Mouse (Mus musculus): ENCODE measurements around the gene Ttc39d. TPM values are rescaled to one million over a fixed set of nuclear protein-coding genes. Genes with fewer than 3 reads are reported as not detected.

Gene Ttc39d
- polyA plus RNA-seq, 1 experiment from 2014 or later = 0.06 TPM

DNA sequence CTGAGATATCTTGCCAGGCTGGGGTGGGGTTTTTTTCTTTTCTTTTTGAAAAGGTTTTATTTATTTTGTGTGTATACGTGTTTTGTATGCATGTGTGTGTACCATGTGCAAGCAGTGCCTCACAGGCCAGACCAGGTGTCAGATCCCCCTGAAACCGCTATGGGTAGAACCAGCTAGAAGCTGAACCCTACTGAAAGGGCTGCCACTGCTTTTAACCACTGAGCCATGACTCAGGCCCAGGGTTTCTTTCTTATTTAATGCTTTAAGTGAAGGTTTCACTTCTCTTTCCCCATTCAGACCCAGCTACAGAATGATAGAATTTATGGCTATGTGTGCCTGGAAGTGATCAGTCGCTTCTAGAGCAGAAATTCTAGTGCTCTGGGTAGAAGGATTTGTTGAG, 29.5 kb downstream of the Ttc39d start:
- Histone ChIP-seq H3K27me3 (replicated peaks) (no peaks in the 10 kb centered on the region), H3K9ac (no peak overlapping the region), H3K36me3 (replicated peaks) (peaks cover 35% of the 10 kb centered on the region), H3K4me3 (no peak overlapping the region), H3K4me2 (no peak overlapping the region), H3K27ac (no peak overlapping the region), H3K9me3 (no peaks in the 10 kb centered on the region), H3K4me1 (no peaks in the 10 kb centered on the region)
- ATAC-seq (replicated peaks) = no peak
- 94% methylated on average over 3 of the region's 3 CpGs for WGBS

DNA sequence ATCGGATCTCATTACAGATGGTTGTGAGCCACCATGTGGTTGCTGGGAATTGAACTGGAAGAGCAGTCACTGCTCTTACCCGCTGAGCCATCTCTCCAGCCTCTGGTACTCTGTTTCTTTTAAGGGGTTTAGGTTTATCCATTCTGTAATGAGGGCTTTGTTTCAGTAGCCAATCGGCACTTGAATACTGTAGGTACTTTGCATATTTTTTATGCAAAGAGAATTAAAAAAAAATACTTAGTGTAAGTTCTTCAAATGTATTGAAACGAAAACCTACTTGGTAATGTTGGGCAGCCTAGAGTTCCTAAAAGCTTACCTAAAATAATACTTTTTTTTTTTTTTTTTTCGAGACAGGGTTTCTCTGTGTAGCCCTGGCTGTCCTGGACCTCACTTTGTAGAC, 30.2 kb downstream of the Ttc39d start:
- Histone ChIP-seq H3K27me3 (replicated peaks) (no peaks in the 10 kb centered on the region), H3K9me3 (no peaks in the 10 kb centered on the region), H3K9ac (no peak overlapping the region), H3K4me3 (no peak overlapping the region), H3K4me2 (no peak overlapping the region), H3K4me1 (no peaks in the 10 kb centered on the region), H3K36me3 (replicated peaks) (peaks cover 41% of the 10 kb centered on the region), H3K27ac (no peak overlapping the region)
- WGBS = 90% methylated on average over 5 of the region's 5 CpGs
- ATAC-seq (replicated peaks) = no peak

DNA sequence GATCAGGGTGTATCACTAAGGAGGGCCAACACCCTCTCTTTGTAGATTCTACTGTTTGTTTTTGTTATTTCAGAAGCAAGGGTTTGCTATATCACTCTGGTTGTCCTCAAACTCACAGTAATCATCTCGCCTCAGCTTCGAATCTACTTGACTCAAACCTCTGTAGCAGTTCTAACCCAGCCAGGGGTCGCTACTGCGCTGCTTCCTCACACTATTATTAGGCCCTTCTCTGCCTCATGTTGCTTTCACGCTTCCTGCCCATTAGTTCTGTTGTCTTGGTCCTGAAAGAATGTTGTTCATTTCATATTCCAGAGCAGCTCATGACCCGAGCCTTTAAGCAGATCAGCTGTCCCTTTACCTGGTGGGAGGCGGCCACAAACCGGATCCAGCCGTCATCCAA, 34.3 kb downstream of the Ttc39d start:
- Histone ChIP-seq H3K36me3 (replicated peaks) (peaks cover 70% of the 10 kb centered on the region), H3K27me3 (replicated peaks) (no peaks in the 10 kb centered on the region), H3K4me3 (no peak overlapping the region), H3K4me2 (no peak overlapping the region), H3K27ac (no peak overlapping the region), H3K4me1 (no peaks in the 10 kb centered on the region), H3K9me3 (no peaks in the 10 kb centered on the region), H3K9ac (no peak overlapping the region)
- WGBS = 91% methylated on average over 9 of the region's 9 CpGs
- ATAC-seq (replicated peaks) = no peak

DNA sequence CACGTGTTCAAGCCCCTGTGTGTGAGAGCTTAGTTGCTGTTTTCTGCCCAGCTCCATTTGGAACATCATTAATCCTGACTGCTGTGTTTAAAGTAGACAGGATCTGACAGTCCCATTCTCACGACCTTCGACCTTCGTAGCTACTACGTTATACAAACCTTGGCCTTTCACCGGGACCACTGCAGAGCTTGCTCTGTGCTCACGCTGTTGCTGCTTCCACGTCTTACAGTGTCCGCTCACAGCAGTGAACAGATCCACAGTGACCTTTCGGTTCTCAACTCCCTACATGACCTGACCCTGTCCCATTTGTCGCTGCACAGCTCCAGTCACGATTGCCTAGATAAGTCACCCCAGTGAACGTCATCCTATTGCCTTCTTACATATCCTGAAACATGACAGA, 35.9 kb downstream of the Ttc39d start:
- no peaks in the 10 kb centered on the region for H3K27me3 ChIP-seq (replicated peaks)
- no peaks in the 10 kb centered on the region for H3K9me3 ChIP-seq
- no peak overlapping the region for H3K27ac ChIP-seq
- 81% methylated on average over 13 of the region's 13 CpGs for WGBS
- ATAC-seq (replicated peaks) = no peak
- no peak overlapping the region for H3K4me3 ChIP-seq
- peaks cover 76% of the 10 kb centered on the region for H3K36me3 ChIP-seq (replicated peaks)
- no peaks in the 10 kb centered on the region for H3K4me1 ChIP-seq
- H3K4me2 ChIP-seq = no peak overlapping the region
- no peak overlapping the region for H3K9ac ChIP-seq

DNA sequence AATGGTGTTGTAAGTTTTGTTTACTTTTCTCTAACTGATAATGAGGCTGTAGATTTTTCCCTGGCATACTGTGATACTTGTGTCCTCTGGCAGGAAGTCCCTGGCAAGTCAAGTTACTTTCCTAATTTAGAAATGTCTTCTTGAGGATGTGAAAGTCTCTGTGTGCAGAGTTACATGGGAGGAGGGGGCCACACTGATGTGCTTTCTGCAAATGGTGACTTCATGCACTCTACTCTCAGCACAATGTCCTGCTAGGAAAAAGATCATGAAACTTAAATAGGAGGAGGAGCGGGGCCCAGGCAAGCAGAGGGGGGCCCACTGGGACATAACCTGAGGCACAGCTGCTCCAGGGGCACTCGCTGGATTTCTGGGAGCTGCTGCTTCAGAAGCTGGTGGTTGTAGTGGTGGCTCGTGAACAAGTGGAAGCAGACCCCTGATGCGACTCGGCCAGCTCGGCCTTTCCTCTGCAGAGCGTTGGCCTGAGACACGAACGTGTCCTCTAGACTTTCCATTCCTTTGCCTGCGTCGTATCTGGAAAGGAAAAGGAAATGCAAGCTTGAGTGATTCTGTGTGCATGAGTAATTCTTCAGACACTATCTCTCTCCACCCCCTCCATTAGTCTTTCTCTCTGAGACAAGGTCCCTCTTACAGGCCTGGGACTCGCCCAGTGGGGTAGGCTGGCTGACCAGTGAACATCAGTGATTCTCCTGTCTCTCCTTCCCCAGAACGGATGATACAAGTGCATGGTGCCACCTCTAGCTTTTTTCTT, 45.7 kb downstream of the Ttc39d start:
- ATAC-seq (replicated peaks) = no peak
- Histone ChIP-seq H3K9ac (no peak overlapping the region), H3K4me2 (no peak overlapping the region), H3K36me3 (replicated peaks) (peaks cover 85% of the 10 kb centered on the region), H3K27ac (no peak overlapping the region), H3K4me3 (no peak overlapping the region), H3K9me3 (no peaks in the 10 kb centered on the region), H3K4me1 (no peaks in the 10 kb centered on the region), H3K27me3 (replicated peaks) (no peaks in the 10 kb centered on the region)
- WGBS = 75% methylated on average over 13 of the region's 13 CpGs

DNA sequence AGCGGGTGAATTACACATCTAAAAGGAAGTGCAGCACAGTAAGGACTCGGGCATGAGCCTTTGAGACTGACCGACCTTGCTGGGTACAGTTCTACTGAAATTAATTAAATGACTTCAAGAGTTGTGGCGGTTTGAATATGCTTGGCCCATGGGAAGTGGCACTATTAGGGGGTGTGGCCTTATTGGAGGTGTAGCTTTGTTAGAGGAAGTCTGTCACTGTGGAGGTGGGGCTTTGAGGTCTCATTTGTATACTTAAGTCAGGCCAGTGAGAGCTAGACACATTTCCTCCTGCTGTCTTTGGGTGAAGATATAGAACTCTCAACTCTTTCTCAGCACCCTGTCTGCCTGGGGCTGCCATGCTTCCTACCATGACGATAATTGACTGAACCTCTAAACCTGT, 47.2 kb downstream of the Ttc39d start:
- no peaks in the 10 kb centered on the region for H3K4me1 ChIP-seq
- H3K9me3 ChIP-seq = no peaks in the 10 kb centered on the region
- no peak overlapping the region for H3K9ac ChIP-seq
- H3K36me3 ChIP-seq (replicated peaks) = peaks cover 85% of the 10 kb centered on the region
- no peak overlapping the region for H3K4me2 ChIP-seq
- H3K4me3 ChIP-seq = no peak overlapping the region
- no peaks in the 10 kb centered on the region for H3K27me3 ChIP-seq (replicated peaks)
- 97% methylated on average over 5 of the region's 5 CpGs for WGBS
- ATAC-seq (replicated peaks) = no peak
- H3K27ac ChIP-seq = no peak overlapping the region

DNA sequence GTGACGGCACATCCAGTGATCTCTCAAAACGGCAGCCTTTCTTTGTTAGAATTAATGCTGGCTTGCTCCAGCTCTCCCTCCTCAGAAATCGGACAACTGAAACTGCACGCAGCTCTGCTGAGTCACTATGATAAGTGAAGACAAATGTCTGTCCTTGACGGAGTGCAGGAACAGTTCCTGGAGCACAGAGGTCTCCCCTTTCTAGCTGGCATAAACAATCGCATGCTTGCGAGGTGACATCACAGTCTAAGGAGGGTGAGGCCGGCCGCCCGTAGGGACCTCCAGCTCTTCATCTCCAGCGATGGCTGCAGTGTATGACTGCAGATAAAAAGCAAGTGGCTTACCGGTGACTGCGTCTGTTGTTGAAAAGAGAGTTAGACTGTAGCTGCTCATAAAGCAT, 47.9 kb downstream of the Ttc39d start:
- no peak overlapping the region for H3K27ac ChIP-seq
- H3K27me3 ChIP-seq (replicated peaks) = no peaks in the 10 kb centered on the region
- no peak for ATAC-seq (replicated peaks)
- WGBS = 74% methylated on average over 13 of the region's 13 CpGs
- H3K36me3 ChIP-seq (replicated peaks) = peaks cover 81% of the 10 kb centered on the region
- H3K9ac ChIP-seq = no peak overlapping the region
- no peaks in the 10 kb centered on the region for H3K4me1 ChIP-seq
- no peak overlapping the region for H3K4me2 ChIP-seq
- no peak overlapping the region for H3K4me3 ChIP-seq
- no peaks in the 10 kb centered on the region for H3K9me3 ChIP-seq

DNA sequence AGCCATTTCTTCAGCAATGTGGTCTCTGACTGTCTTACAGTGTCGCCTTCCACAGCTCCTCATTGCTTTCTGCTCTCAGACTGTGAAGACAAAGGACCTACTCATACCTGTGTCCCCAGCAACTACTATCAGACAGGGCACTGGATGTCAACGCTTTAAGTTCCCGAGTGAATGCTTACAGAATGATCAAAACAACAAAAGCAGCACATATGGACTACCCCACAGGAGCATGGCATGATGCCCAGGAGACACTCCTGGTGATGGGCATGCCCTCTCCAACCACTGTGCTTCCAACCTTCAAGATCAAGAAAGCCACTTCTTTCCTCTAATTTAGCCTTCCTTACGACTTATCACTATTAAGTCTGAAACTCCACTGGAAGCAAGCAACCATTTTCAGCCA, 59.8 kb downstream of the Ttc39d start:
- Histone ChIP-seq H3K36me3 (replicated peaks) (peaks cover 80% of the 10 kb centered on the region), H3K27ac (no peak overlapping the region), H3K4me2 (no peak overlapping the region), H3K9me3 (no peaks in the 10 kb centered on the region), H3K4me3 (no peak overlapping the region), H3K9ac (no peak overlapping the region), H3K27me3 (replicated peaks) (no peaks in the 10 kb centered on the region), H3K4me1 (no peaks in the 10 kb centered on the region)
- ATAC-seq (replicated peaks) = no peak
- 93% methylated on average over 4 of the region's 4 CpGs for WGBS

Other genes starting within 250 kb of the Ttc39d start
- gene Hnrnpll, start 145.1 kb upstream of the Ttc39d start, polyA plus RNA-seq (2015; fragmentation: Nextera tagmentation; extraction: Ambion mirVana) = 63.7 and 65.5 TPM in 2 replicates
- 1.5 and 2.0 TPM in 2 replicates for gene Galm, start 80.0 kb upstream of the Ttc39d start, polyA plus RNA-seq (2015; fragmentation: Nextera tagmentation; extraction: Ambion mirVana)
- 417 and 424 TPM in 2 replicates for gene Srsf7, start 153 bp upstream of the Ttc39d start, polyA plus RNA-seq (2015; fragmentation: Nextera tagmentation; extraction: Ambion mirVana)
- gene Gemin6, start 17.0 kb downstream of the Ttc39d start, polyA plus RNA-seq (2015; fragmentation: Nextera tagmentation; extraction: Ambion mirVana) = 18.1 and 21.5 TPM in 2 replicates
- 48.8 and 49.7 TPM in 2 replicates for gene Morn2, start 82.7 kb downstream of the Ttc39d start, polyA plus RNA-seq (2015; fragmentation: Nextera tagmentation; extraction: Ambion mirVana)
- gene Dhx57, start 83.0 kb downstream of the Ttc39d start, polyA plus RNA-seq (2015; fragmentation: Nextera tagmentation; extraction: Ambion mirVana) = 52.2 and 58.2 TPM in 2 replicates
- gene Arhgef33, start 99.9 kb downstream of the Ttc39d start, polyA plus RNA-seq (2015; fragmentation: Nextera tagmentation; extraction: Ambion mirVana) = 1.0 and 1.6 TPM in 2 replicates
- gene Gm10190, start 166.1 kb downstream of the Ttc39d start, polyA plus RNA-seq (2015; fragmentation: Nextera tagmentation; extraction: Ambion mirVana) = 3.3 and 4.4 TPM in 2 replicates

Data from midbrain, embryonic 15.5 days (tissue).